Mouse (Mus musculus) 3134 (cell line): ENCODE results near the gene Gm3285.

Experiments used
- DNase-seq: peaks from one replicate; pipeline ENCODE4 v3.0.0-alpha.2; 2011; ENCODE audit warnings: low spot score; ENCODE audit not compliant: insufficient read length; ENCODE audit errors: extremely low read depth

Gm3285 gene

GRCm38 (mm10) chr10:77861675-77862074 lies at the start of gene Gm3285:
Gene Gm3285, plus strand, starts transcription at chr10:77861975.
- DNase-seq, result no peak

- no peak for DNase-seq
Measured at GRCm38 (mm10) chr10:77814382-77814781, 47.4 kb upstream of the Gm3285 start, which contains the start of gene Gm2696. Gene Gm2696, plus strand, starts transcription at chr10:77814682.

GRCm38 (mm10) chr10:77815514-77815913 lies 46.3 kb upstream of the Gm3285 start:
- no peak for DNase-seq

- no peak for DNase-seq
Measured at GRCm38 (mm10) chr10:77818523-77818922, 43.3 kb upstream of the Gm3285 start.

GRCm38 (mm10) chr10:77819203-77819602 lies 42.6 kb upstream of the Gm3285 start:
- no peak for DNase-seq

GRCm38 (mm10) chr10:77826951-77827350 lies 34.8 kb upstream of the Gm3285 start, which contains the start of gene Krtap10-4:
Gene Krtap10-4, minus strand, starts transcription at chr10:77827095.
- no peak for DNase-seq

GRCm38 (mm10) chr10:77835647-77836046 lies 26.1 kb upstream of the Gm3285 start, which contains the start of gene Krtap10-10:
Gene Krtap10-10, plus strand, starts transcription at chr10:77835947.
- DNase-seq, result no peak

- DNase-seq, result no peak
Measured at GRCm38 (mm10) chr10:77839006-77839405, 22.8 kb upstream of the Gm3285 start.

GRCm38 (mm10) chr10:77846503-77846902 lies 15.3 kb upstream of the Gm3285 start, which contains the start of gene Gm36176:
Gene Gm36176, plus strand, starts transcription at chr10:77846803.
- no peak for DNase-seq

GRCm38 (mm10) chr10:77846961-77847360 lies 14.8 kb upstream of the Gm3285 start:
- no peak for DNase-seq

GRCm38 (mm10) chr10:77847538-77847937 lies 14.2 kb upstream of the Gm3285 start:
- no peak for DNase-seq

GRCm38 (mm10) chr10:77852559-77852958 lies 9.2 kb upstream of the Gm3285 start, which contains the start of gene Gm10318:
Gene Gm10318, plus strand, starts transcription at chr10:77852859.
- DNase-seq, result no peak

GRCm38 (mm10) chr10:77864067-77864761 lies 2.4 kb downstream of the Gm3285 start:
- DNase-seq, result no peak

- DNase-seq, result no peak
Measured at GRCm38 (mm10) chr10:77864762-77865143, 3.0 kb downstream of the Gm3285 start.

GRCm38 (mm10) chr10:77867546-77867945 lies 5.8 kb downstream of the Gm3285 start:
- DNase-seq, result no peak

- DNase-seq, result no peak
Measured at GRCm38 (mm10) chr10:77869651-77870050, 7.9 kb downstream of the Gm3285 start.

GRCm38 (mm10) chr10:77878985-77879384 lies 17.2 kb downstream of the Gm3285 start:
- no peak for DNase-seq

GRCm38 (mm10) chr10:77880305-77880704 lies 18.5 kb downstream of the Gm3285 start:
- DNase-seq, result no peak

- no peak for DNase-seq
Measured at GRCm38 (mm10) chr10:77882553-77882952, 20.8 kb downstream of the Gm3285 start.

- no peak for DNase-seq
Measured at GRCm38 (mm10) chr10:77886007-77886747, 24.4 kb downstream of the Gm3285 start.

- DNase-seq, result no peak
Measured at GRCm38 (mm10) chr10:77890987-77891565, 29.3 kb downstream of the Gm3285 start.
